Mouse (Mus musculus) layer of hippocampus, postnatal 25 days (tissue): ENCODE results near the gene Shank2. TPM values are rescaled to one million over a fixed set of nuclear protein-coding genes. Genes with fewer than 3 reads are reported as not detected.
A peak's percentile ranks its signal among the peaks of the same experiment; 100 is the strongest.

Source experiments
- DNase-seq, 2 experiments: peaks; one replicate each; pipeline ENCODE4 v3.0.0; 2022; ENCODE audit warnings: mixed read lengths in 2 of 2, low spot score in 1 of 2; ENCODE audit errors: extremely low spot score in 1 of 2
- microRNA-seq, 2 experiments: library from miRNA; unstranded; fragments of <30 nt; microRNA quantifications; one replicate each; pipeline ENCODE4 v1.2.0; 2021
- total RNA-seq, 2 experiments: library from RNA; stranded (reverse); gene quantifications; 2 replicates each; pipeline ENCODE4 v1.2.3; 2021

Gene Shank2
- total RNA-seq, 2 experiments from 2014 or later: 110 to 137 TPM

DNA sequence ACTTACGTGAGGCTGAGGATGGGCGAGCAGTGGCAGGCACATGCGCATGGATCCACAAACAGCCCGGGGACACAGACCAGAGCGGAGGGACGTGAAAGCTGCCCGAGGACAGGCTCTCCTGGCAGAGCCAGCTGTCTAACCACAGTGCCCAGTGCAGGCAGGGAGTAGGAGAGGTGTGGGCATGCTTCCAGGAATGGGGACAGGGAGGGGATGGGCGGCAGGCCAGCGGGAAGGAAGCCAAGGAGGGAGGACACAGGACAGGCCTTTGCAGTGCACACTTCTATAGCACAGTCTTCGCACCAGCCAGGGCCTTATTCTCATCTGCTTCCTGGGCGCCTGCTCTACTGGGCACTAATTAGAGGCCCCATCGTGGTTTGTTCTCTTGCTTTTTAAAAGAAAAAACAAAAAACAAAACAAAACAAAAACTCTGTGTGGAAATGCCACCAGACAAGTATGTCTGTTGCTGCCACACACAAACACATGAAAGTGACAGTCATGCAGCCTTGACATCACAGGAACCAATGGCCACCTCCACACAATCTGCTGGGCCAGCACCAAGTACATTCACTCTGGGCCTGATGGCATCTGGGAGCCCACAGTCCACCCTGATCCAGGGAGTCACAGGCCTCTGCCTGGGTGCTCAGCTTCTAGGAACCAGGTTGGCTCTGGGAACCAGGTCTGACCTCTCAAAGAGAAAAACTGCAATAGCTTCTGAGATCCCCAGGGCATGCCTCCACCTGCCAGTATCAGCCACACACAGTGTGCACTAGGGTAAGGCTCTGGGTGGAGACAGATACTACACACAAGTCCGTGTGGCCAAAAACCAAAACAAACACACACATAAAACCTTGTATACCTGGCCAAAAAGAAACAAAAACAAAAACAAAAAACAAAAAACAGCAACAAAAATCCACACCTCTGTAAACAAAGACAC lies 448.2 kb downstream of the Shank2 start:
- peak; percentile 60 to 78 for DNase-seq

DNA sequence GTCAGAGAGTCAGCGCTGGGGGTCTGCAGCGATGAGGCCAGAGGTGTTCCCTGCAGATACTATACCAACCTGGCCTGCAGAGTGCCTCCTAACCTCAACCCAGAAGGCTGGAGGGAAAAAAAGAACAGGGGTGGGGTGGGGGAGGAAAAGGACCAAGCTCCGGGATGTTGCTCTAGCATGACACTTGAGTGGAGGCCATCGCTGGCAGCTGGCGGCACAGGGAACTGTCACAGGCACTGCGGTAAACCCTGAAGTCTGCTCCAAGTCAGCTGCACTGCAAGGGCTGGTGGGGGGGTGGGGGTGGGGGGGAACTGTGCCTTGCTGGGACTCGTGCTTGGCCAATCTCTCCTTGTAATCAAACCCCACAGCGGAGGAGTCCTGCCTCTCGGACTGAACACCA lies 448.9 kb downstream of the Shank2 start:
- no peak for DNase-seq

DNA sequence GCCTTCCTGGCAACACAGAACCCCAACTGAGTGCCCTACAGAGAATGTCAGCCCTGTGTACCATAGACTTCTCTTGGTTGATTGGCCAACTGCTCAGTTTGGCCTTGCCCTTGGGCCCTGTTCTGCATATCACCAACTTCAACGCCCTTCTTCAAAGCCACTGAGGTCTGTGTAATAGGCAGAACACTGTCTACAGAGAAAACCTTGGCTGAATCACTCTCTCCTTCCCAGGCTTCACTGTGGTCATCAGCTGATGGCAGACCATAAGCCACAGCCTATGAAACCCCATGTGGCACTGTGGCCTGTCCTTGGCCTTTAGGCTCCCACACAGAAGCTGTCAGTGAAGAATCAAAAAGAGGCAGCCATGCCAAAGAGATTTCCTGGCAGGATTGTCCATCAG lies 457.2 kb downstream of the Shank2 start:
- DNase-seq: no peak

DNA sequence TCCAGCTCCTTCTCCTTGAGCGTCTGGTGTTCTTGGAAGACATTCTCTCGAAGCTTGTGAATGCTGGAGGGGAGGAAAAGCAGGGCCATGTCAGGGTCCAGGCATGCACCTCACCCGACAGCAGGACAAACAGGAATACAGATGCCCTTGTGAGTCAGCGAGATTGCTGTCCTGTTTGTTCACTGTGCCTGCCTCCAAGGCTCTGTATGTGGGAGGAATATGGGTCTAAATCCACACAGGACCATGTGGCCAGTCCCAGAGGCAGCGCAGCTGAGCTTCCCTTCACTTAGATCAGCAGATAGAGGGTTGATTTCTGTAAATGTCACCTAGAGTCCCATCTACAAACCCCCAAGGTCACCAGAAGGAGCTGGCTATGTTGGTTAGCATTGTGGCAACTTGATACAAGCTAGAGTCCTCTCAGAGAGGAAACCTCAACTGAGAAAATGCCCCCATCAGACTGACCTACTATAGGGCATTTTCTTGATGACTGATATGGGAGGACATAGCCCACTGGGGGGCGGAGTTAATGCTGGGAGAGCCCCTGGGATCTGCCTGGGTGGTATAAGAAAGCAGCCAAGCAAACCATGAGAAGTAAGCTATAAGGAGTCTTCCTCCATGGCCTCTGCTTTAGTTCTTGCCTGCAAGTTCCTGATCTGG lies 459.6 kb downstream of the Shank2 start:
- no peak for DNase-seq

DNA sequence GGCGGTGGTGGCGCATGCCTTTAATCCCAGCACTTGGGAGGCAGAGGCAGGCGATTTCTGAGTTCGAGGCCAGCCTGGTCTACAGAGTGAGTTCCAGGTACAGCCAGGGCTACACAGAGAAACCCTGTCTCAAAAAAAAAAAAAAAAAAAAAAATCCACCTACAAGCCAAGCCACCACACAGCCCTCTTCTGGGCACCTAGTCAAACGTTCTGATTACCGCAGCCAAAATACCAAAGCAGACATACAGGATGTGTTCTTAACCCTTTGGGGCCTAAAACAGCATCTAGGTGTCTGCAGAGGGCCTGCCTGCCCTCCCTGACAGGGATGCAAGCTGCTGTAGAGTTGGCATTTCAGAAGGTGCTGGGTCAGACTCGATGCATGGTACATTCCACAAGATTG lies 460.8 kb downstream of the Shank2 start:
- no peak for DNase-seq

DNA sequence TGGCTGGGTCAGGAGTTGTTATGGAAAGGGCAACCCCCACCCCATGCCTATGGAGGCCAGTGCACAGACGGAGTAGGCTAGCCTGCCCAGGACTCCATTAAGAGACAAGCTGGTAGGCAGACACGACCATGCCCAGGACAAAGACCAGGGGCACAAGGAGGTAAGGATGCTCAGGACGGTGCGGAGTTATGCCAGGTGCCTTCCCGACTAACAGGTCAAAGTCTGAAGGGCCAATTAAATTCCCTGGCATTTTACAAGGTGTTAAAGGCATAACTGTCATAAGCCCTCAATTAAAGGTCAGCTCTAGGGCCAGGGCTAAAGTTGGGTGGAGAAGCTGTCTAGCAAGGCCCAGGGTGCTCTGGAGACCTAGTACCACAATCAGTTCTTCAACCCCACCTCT lies 467.0 kb downstream of the Shank2 start:
- no peak for DNase-seq

DNA sequence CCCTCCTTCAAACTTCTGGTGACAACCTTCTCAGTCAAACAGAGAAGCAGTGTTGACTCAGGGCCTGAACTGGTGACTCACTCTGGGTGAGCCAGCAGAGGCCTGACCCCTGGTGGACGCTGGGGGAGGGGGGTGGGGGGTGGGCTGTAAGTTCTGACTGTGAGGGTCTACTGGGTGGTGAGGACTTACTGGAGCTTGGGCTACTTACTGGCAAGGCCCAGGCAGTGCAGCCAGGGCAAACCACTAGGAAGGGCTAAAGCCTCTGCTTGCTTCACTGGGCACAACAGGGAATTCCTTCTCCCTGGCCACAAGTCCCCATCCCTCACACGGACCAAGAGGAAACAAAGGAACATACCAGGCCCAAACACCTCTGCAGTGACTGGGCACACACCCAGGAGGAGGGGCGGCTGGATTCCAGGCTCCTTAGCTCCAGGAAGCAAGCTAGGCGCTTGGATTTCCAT lies 467.5 kb downstream of the Shank2 start:
- no peak for DNase-seq

DNA sequence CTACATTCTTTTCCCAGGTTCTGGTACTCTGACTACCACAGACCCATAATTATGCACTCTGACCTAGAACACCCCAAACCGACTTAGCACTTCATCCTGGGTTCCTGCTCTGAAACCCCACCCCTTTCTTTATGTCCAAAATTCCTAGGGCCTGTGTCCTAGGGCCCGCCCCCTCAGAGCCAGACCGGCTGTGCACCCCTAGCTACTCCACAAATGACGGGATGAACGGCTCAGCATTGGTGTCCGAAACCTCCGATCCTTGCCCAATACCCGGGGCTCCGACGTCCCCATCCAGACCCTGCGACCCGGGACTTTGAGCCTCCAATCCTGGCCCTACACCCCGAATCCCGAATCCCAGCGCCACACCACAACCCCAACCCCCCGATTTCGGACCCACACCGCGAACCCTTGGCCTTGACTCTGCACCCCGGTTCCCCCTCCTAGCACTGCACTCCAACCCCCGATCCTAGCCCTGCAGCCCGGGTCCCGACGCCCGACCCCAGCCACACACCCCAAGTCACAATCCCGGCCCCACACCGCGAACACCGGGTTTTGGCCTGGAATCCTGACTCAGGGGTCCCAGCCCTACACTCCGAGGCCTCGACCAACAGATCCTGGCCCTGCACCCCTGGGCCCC lies 468.3 kb downstream of the Shank2 start:
- no peak for DNase-seq

DNA sequence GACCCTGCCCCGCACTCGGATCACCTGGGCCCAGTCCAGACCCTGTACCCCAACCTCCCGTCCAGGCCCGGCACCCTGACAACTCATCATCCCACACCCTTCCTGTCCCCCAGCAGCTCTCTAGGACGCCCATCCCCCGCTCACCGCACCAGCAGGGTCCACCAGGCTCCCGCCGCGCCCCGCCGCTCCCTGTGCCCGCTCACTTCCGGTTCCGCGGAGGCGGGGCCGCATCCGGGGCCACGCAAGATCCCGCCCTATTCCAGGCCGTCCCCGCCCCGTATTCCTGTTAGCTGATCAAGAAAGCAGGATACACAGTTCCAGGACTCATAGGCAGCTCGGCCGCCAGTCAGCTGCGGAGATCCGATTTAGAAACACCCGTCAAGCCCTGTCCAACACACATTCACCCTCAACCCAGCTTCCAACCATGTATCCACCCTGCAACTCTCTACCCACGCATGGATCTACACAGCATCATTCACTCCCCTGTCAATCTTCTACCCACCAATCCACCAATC lies 468.9 kb downstream of the Shank2 start, which contains the start of gene Cttn:
TSS of gene Cttn (minus strand) at position 465 of the 515 bp plus-strand sequence.
- peak; percentile 77 to 85 for DNase-seq

DNA sequence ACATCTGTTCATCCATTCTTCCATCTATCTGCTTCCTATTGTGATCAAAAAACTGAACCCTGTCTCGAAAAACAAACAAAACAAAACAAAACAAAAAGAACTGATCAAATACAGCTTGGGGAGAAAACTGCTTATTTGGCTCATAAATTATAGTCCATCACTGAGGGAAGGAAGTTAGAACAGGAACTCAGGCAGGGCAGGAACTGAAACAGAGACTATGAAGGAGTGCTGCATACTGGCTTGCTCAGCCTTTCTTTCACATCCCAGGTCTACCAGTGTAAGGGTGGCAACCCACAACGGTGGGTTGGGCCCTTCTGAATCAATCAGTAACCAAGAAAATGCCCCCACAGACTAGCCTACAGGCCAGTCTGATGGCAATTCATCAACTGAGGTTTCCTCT lies 469.4 kb downstream of the Shank2 start:
- no peak for DNase-seq

DNA sequence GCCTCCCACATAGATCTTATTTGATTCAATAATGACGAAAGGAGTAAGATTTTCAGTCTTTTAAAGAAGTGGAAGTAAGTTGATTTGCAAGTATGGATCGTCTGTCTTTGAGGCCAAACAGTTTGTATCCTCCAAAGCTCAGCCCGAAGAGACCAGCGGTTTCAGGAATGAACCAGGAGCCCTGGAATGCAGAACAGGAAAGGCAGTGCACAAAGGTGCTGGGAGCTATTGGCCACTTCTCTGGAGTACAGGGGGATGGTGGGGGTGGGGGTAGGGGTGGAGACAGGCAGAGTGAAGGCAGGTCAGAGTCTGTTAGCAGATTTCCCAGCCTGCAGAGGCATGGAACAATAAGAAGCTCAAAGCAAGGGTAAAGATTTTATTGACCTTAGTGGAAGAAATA lies 471.8 kb downstream of the Shank2 start:
- DNase-seq: no peak

Small RNA genes lying within 50 kb of the gene (microRNA-seq; reads per million reads assigned to microRNA genes)
- 0 to 0.55 reads per million in 2 experiments for gene Mir3105

Other genes starting within 250 kb of the Shank2 start
- 10 to 100 TPM; 21.6 to 33.6 TPM for gene Osbpl5, start 244.9 kb upstream of the Shank2 start, total RNA-seq
- not detected for gene Mrgprg, start 234.9 kb upstream of the Shank2 start, total RNA-seq
- 1 to 10 TPM; 5.0 to 6.6 TPM for gene Mrgpre, start 217.4 kb upstream of the Shank2 start, total RNA-seq
- 1 to 10 TPM; 6.2 to 7.3 TPM for gene Nadsyn1, start 179.1 kb upstream of the Shank2 start, total RNA-seq
- gene Dhcr7, start 178.8 kb upstream of the Shank2 start, total RNA-seq: 10 to 100 TPM; 44.7 to 51.3 TPM
- not detected for gene Gm498, start 135.1 kb upstream of the Shank2 start, total RNA-seq